Mouse (Mus musculus) regulatory T cell (primary cell): ENCODE measurements around the gene Olfr1199.

Experiments used
- in situ Hi-C: fragments of 300-600 bp; cut with MboI, MseI; formaldehyde crosslinking; loops from one replicate; pipeline ENCODE4 v1.15.1; 2025; ENCODE audit warnings: high pct_unique_total_duplicates

The Olfr1199 gene

GRCm38 (mm10) chr2:88760369-88760768 lies at the start of gene Olfr1199:
Gene Olfr1199, minus strand, starts transcription at chr2:88760469.
- in situ Hi-C loops, result no loop called here

GRCm38 (mm10) chr2:88792736-88793135 lies 32.5 kb upstream of the Olfr1199 start, which contains the start of gene Olfr1201:
Gene Olfr1201, plus strand, starts transcription at chr2:88793036.
- in situ Hi-C loops, result no loop called here

GRCm38 (mm10) chr2:88770388-88770787 lies 10.1 kb upstream of the Olfr1199 start, which contains the start of gene Olfr1200:
Gene Olfr1200, minus strand, starts transcription at chr2:88770488.
- in situ Hi-C loops, result no loop called here

DNA sequence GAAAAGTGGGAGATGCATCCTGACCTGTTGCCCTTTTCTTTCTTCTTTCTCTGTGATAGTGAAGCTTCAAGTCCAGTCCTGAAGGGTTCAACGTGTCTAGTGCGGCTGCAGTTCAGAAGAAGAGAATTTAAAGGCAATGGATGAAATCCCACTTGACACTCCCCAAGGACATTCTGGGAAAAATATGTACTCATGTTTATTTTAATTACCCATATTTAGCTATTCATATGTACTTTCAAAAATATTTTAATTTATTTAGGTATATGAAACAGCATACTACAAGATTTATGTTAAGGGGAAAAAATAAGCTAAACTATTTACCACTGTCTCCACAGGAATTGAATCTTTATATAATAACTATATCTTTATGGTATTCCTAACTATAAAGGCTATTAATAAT lies 9.0 kb downstream of the Olfr1199 start, which contains the start of gene Olfr1198:
Gene Olfr1198 (minus strand): TSS at position 101 of the 400 bp plus-strand sequence.
- in situ Hi-C loops, result no loop called here

DNA sequence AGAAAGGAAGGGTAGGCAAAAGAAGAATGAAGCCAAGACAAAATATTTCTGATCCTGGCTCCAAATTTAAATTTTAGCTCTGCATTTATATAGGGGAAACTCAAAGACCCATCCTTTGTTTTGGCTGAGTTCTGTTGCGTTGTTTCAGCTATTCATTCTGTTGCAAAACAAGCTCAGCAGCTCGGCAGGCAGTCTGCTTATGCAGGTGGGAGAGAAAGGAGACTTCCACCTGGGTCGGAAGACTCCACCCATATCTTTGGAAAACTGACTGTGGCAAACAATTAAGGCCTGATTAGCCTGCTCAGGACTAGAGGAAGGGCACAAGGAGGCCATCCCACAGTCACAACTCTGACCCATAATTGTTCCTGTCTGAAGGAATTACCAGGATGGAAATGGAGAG lies 16.9 kb downstream of the Olfr1199 start:
- in situ Hi-C loops, result no loop called here

GRCm38 (mm10) chr2:88732266-88732665 lies 28.0 kb downstream of the Olfr1199 start, which contains the start of gene Olfr1197:
Gene Olfr1197, minus strand, starts transcription at chr2:88732366.
- in situ Hi-C loops, result no loop called here

GRCm38 (mm10) chr2:88704497-88704896 lies 55.8 kb downstream of the Olfr1199 start, which contains the start of gene Olfr1196:
Gene Olfr1196, minus strand, starts transcription at chr2:88704597.
- in situ Hi-C loops, result no loop called here
